Mouse (Mus musculus) midbrain, postnatal 0 days (tissue): ENCODE results near the gene Cyp2d10. TPM values are rescaled to one million over a fixed set of nuclear protein-coding genes. Genes with fewer than 3 reads are reported as not detected.
A peak's percentile ranks its signal among the peaks of the same experiment; 100 is the strongest.

Source experiments
- ATAC-seq: fragments of 200-750 bp; cut with Nextera tagmentation; 2 replicates; pipeline ENCODE4 v1.8.0; 2017; ENCODE audit warnings: moderate number of reproducible peaks, mild to moderate bottlenecking, moderate TSS enrichment, moderate library complexity; ENCODE audit not compliant: low FRiP score
- DNase-seq: peaks from one replicate; pipeline ENCODE4 v3.0.0-alpha.2; 2015; ENCODE audit warnings: low spot score
- H3K27ac ChIP-seq: fragments of 300-500 bp; sonication (generic); 2 replicates; pipeline ENCODE4 v1.5.1; 2014; ENCODE audit warnings: low read depth, mild to moderate bottlenecking, low read length, mixed read lengths
- H3K27me3 ChIP-seq: fragments of 300-500 bp; sonication (generic); 2 replicates; pipeline ENCODE4 v1.6.1; 2014; ENCODE audit warnings: low read length, control low read depth, mixed read lengths; ENCODE audit not compliant: insufficient read depth
- H3K36me3 ChIP-seq: fragments of 300-500 bp; sonication (generic); 2 replicates; pipeline ENCODE4 v1.6.1; 2014; ENCODE audit warnings: low read length, control low read depth, mixed read lengths; ENCODE audit not compliant: insufficient read depth
- H3K4me1 ChIP-seq: fragments of 300-500 bp; sonication (generic); 2 replicates; pipeline ENCODE4 v1.6.1; 2014; ENCODE audit warnings: mild to moderate bottlenecking, control low read depth, antibody characterized with exemption, low read length, mixed read lengths; ENCODE audit not compliant: insufficient read depth
- H3K4me2 ChIP-seq: fragments of 300-500 bp; sonication (generic); 2 replicates; pipeline ENCODE4 v1.6.1; 2014; ENCODE audit warnings: low read depth, mild to moderate bottlenecking, low read length, mixed read lengths; ENCODE audit not compliant: poor library complexity, severe bottlenecking
- H3K4me3 ChIP-seq: fragments of 300-500 bp; sonication (generic); 2 replicates; pipeline ENCODE4 v1.5.1; 2014; ENCODE audit warnings: low read depth, mild to moderate bottlenecking, low read length, moderate library complexity
- H3K9ac ChIP-seq: fragments of 300-500 bp; sonication (generic); replicated peaks from 2 replicates; pipeline ENCODE4 v1.6.1; 2014; ENCODE audit warnings: mild to moderate bottlenecking, low read length, moderate library complexity, mixed read lengths; ENCODE audit not compliant: poor library complexity, severe bottlenecking
- H3K9me3 ChIP-seq: fragments of 300-500 bp; sonication (generic); 2 replicates; pipeline ENCODE4 v1.6.1; 2016; ENCODE audit warnings: low read length, control low read depth
- CTCF ChIP-seq: IDR thresholded peaks from 2 replicates; pipeline ENCODE4 v1.5.1; 2016; ENCODE audit warnings: antibody characterized with exemption, mild to moderate bottlenecking
- WGBS: fragments of 180-500 bp; shearing (Covaris S2); extraction: QIAGEN DNeasy Blood & Tissue Kit; methylation state at CpG from one replicate; pipeline ENCODE4 v1.1.7; 2014; 5-methylcytosine and 5-hydroxymethylcytosine counted together
- microRNA-seq: library from miRNA; unstranded; fragments of <30 nt; microRNA quantifications from one replicate; pipeline ENCODE4, GENCODE M21; 2016; ENCODE audit warnings: borderline number of aligned reads
- polyA plus RNA-seq: library from polyadenylated mRNA; unstranded; fragments of >200 nt; fragmentation: Nextera tagmentation; extraction: Ambion mirVana; gene quantifications from 2 replicates; pipeline ENCODE4 v1.2.1, GENCODE M21; 2015
- total RNA-seq: library from RNA; depleted of rRNA; stranded (reverse); fragments of >200 nt; gene quantifications from 2 replicates; pipeline ENCODE4 v1.2.3, GENCODE M21; 2014; rRNA removed

Gene Cyp2d10
- total and polyA plus RNA-seq, 2 experiments from 2014 or later: not detected

DNA sequence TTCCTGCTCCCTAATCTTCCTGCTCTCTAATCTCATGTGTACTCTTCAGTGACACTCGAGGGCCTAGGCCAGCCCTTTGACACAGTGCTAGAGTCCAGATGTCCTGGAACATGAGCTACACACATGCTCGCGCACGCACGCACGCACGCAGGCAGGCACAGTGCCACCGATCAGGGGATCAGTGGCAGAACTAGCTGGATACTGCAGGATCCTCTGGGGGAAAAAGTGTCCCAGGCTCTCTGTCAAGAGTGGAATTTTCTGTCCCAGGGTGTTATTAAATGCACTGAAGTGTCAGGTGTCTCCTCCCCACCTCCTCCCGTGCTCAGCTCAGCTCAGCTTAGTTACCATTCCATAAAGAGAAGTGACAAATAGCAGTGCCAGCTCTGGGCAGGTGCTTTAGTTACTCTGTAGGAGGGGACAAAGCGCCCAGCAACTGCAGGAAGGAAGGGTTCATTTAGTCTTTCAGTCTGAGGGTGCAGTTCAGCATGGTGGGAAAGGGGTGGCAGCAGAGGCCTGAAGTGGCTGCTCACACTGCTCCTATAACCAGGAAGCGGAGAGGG lies 45.5 kb downstream of the Cyp2d10 start:
- Histone ChIP-seq H3K27ac (no peak overlapping the region), H3K4me2 (no peak overlapping the region), H3K4me3 (no peak overlapping the region), H3K27me3 (no peaks in the 10 kb centered on the region), H3K9ac (no peak overlapping the region), H3K9me3 (no peaks in the 10 kb centered on the region), H3K36me3 (no peaks in the 10 kb centered on the region), H3K4me1 (no peaks in the 10 kb centered on the region)
- 74% methylated on average over 11 of the region's 11 CpGs for WGBS
- ATAC-seq: no peak
- DNase-seq: peak; percentile 65
- peak; percentile 65 for TF ChIP-seq CTCF

- no peak overlapping the region for H3K27ac ChIP-seq
- no peak overlapping the region for H3K4me2 ChIP-seq
- ATAC-seq (no peak), DNase-seq (no peak)
- no peak overlapping the region for H3K4me3 ChIP-seq
- H3K36me3 ChIP-seq: no peaks in the 10 kb centered on the region
- TF ChIP-seq CTCF: no peak
- H3K9me3 ChIP-seq: no peaks in the 10 kb centered on the region
- H3K4me1 ChIP-seq: no peaks in the 10 kb centered on the region
- H3K27me3 ChIP-seq: no peaks in the 10 kb centered on the region
- H3K9ac ChIP-seq: no peak overlapping the region
- WGBS: 64% methylated on average over 22 of the region's 22 CpGs
These were observed 48.3 kb downstream of the Cyp2d10 start for GRCm38 (mm10) chr15:82358431-82359260.

GRCm38 (mm10) chr15:82354126-82354945 lies 52.7 kb downstream of the Cyp2d10 start, which contains the start of gene Ndufa6:
Gene Ndufa6, minus strand, starts transcription at chr15:82354322.
- Histone ChIP-seq H3K27ac (peak within 1 kb of the TSS; percentile 87), H3K9ac (peak within 1 kb of the TSS; percentile 94), H3K36me3 (peaks cover 11% of the 10 kb centered on the region), H3K27me3 (no peaks in the 10 kb centered on the region), H3K4me1 (peaks cover 6% of the 10 kb centered on the region; the same call in 1 of the 2 replicates), H3K9me3 (no peaks in the 10 kb centered on the region), H3K4me3 (peak within 1 kb of the TSS; percentile 78), H3K4me2 (peak within 1 kb of the TSS; percentile 72)
- ATAC-seq (peak; percentile 99), DNase-seq (peak; percentile 99)
- WGBS: 3% methylated on average over 57 of the region's 57 CpGs
- peak; percentile 99 for TF ChIP-seq CTCF

DNA sequence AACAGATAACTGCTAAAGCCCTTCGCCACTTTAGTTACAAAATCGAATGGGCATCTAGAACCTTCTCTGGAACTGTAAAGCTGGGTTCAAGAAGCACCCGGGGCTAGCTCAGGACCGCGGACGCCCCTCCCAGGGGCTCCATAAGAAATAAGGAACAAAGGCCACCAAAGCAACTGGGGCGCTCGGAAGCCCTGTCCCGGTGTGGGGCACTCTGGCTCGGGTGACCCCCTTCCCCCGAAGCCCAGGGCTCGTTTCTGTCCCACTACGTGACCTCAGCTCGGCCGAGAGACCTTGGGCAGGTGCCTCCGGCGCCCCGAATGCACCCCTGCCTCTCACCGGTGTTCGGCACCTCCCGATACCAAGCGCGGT lies 53.3 kb downstream of the Cyp2d10 start:
- Histone ChIP-seq H3K4me1 (peaks cover 6% of the 10 kb centered on the region; the same call in 1 of the 2 replicates), H3K9me3 (no peaks in the 10 kb centered on the region), H3K27ac (peak overlapping the region; percentile 87), H3K9ac (peak overlapping the region; percentile 94), H3K27me3 (no peaks in the 10 kb centered on the region), H3K4me3 (peak overlapping the region; percentile 78), H3K4me2 (peak overlapping the region; percentile 72), H3K36me3 (peaks cover 17% of the 10 kb centered on the region)
- TF ChIP-seq CTCF: no peak
- WGBS: under 1% methylated on average over 23 of the region's 23 CpGs
- ATAC-seq (peak; percentile 36), DNase-seq (no peak)

DNA sequence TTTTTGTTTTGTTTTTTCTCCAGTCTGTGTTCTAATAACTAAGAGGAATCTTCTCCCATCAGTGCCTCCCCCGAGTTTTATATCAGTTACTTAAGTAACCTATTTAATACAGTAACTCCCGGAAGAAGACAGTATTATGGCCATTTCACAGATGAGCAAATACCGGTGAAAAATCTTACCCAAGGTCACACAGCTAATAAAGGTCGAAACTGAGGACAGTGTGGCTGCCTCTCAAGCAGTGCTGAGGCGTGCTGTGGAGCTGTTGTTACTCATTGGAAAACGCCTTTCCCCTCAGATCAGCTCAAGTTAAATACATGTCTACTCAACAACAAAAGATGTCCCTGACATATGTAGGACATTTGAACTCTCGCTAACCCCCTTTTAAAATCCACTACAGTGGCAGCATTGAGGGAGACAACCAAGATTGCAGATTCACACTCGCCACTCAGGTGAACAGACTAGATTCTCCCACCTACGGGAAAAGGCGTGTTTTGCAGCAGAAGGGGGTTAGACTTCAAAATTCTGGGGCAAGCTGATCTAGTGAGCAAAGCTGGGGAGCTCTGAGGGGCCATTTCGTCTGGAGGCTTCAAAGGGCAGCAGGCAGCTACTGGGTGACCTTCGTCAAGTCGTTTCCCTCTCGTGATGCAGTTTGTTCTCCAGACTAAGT lies 53.8 kb downstream of the Cyp2d10 start:
- 32% methylated on average over 14 of the region's 14 CpGs for WGBS
- Histone ChIP-seq H3K27ac (peak overlapping the region; percentile 87), H3K9ac (peak overlapping the region; percentile 94), H3K9me3 (no peaks in the 10 kb centered on the region), H3K4me1 (peaks cover 6% of the 10 kb centered on the region; the same call in 1 of the 2 replicates), H3K36me3 (peaks cover 23% of the 10 kb centered on the region), H3K4me3 (peak overlapping the region; percentile 78), H3K4me2 (peak overlapping the region; percentile 72), H3K27me3 (no peaks in the 10 kb centered on the region)
- no peak for TF ChIP-seq CTCF
- DNase-seq (no peak), ATAC-seq (no peak)

Small RNA genes lying within 50 kb of the gene (microRNA-seq; reads per million reads assigned to microRNA genes)
- gene Gm25990 (not detected), gene Gm27331 (not detected), gene Gm27622 (not detected), gene Mir7684 (not detected)

Other genes with a start within 250 kb of the Cyp2d10 start
- 6.5 and 7.6 TPM in 2 replicates for gene Shisa8, start 194.4 kb downstream of the Cyp2d10 start, total RNA-seq
- gene Shisa8, start 194.4 kb downstream of the Cyp2d10 start, polyA plus RNA-seq: 1.6 and 2.2 TPM in 2 replicates
- gene Tnfrsf13c, start 182.8 kb downstream of the Cyp2d10 start, total RNA-seq: 0.94 and 2.1 TPM in 2 replicates
- 0.18 and 0.27 TPM in 2 replicates for gene Tnfrsf13c, start 182.8 kb downstream of the Cyp2d10 start, polyA plus RNA-seq
- 5.2 and 17.9 TPM in 2 replicates for gene Cenpm, start 162.4 kb downstream of the Cyp2d10 start, total RNA-seq
- gene Cenpm, start 162.4 kb downstream of the Cyp2d10 start, polyA plus RNA-seq: 10.2 TPM in 2 replicates
- gene 1500009C09Rik, start 154.8 kb downstream of the Cyp2d10 start, total RNA-seq: 139 and 156 TPM in 2 replicates
- 15.4 and 17.9 TPM in 2 replicates for gene 1500009C09Rik, start 154.8 kb downstream of the Cyp2d10 start, polyA plus RNA-seq
- 480 and 506 TPM in 2 replicates for gene Sept3, start 132.3 kb downstream of the Cyp2d10 start, total RNA-seq
- 369 and 404 TPM in 2 replicates for gene Sept3, start 132.3 kb downstream of the Cyp2d10 start, polyA plus RNA-seq
- gene Wbp2nl, start 108.2 kb downstream of the Cyp2d10 start, total RNA-seq: 0.60 and 0.99 TPM in 2 replicates
- 0.11 and 0.23 TPM in 2 replicates for gene Wbp2nl, start 108.2 kb downstream of the Cyp2d10 start, polyA plus RNA-seq
- gene Naga, start 68.3 kb downstream of the Cyp2d10 start, total RNA-seq: 36.6 and 38.0 TPM in 2 replicates
- gene Naga, start 68.3 kb downstream of the Cyp2d10 start, polyA plus RNA-seq: 25.0 and 30.8 TPM in 2 replicates
- gene Pheta2, start 68.3 kb downstream of the Cyp2d10 start, total RNA-seq: 0.28 and 1.5 TPM in 2 replicates
- gene Pheta2, start 68.3 kb downstream of the Cyp2d10 start, polyA plus RNA-seq: 0.82 and 0.88 TPM in 2 replicates
- gene Smdt1, start 68.2 kb downstream of the Cyp2d10 start, total RNA-seq: 186 and 226 TPM in 2 replicates
- 352 and 383 TPM in 2 replicates for gene Smdt1, start 68.2 kb downstream of the Cyp2d10 start, polyA plus RNA-seq
- 241 and 287 TPM in 2 replicates for gene Ndufa6, start 52.9 kb downstream of the Cyp2d10 start, total RNA-seq
- gene Ndufa6, start 52.9 kb downstream of the Cyp2d10 start, polyA plus RNA-seq: 481 and 482 TPM in 2 replicates
- gene Cyp2d22, start 26.9 kb downstream of the Cyp2d10 start, total RNA-seq: 1.6 and 2.4 TPM in 2 replicates
- gene Cyp2d22, start 26.9 kb downstream of the Cyp2d10 start, polyA plus RNA-seq: 1.7 and 2.2 TPM in 2 replicates
- gene Cyp2d11, start 13.2 kb downstream of the Cyp2d10 start, total RNA-seq: not detected in 2 replicates
- not detected in 2 replicates for gene Cyp2d11, start 13.2 kb downstream of the Cyp2d10 start, polyA plus RNA-seq
- gene Cyp2d9, start 26.2 kb upstream of the Cyp2d10 start, total RNA-seq: not detected in 2 replicates
- gene Cyp2d9, start 26.2 kb upstream of the Cyp2d10 start, polyA plus RNA-seq: not detected in 2 replicates
- gene Cyp2d12, start 147.9 kb upstream of the Cyp2d10 start, total RNA-seq: not detected in 2 replicates
- gene Cyp2d12, start 147.9 kb upstream of the Cyp2d10 start, polyA plus RNA-seq: not detected in 2 replicates
- gene Cyp2d34, start 213.8 kb upstream of the Cyp2d10 start, total RNA-seq: not detected in 2 replicates
- not detected in 2 replicates for gene Cyp2d34, start 213.8 kb upstream of the Cyp2d10 start, polyA plus RNA-seq